Mouse (Mus musculus) heart, embryonic 15.5 days (tissue): ENCODE results near the gene Mpzl1. TPM values are rescaled to one million over a fixed set of nuclear protein-coding genes. Genes with fewer than 3 reads are reported as not detected.

Source experiments
- ATAC-seq: fragments of 200-750 bp; cut with Nextera tagmentation; replicated peaks from 2 replicates; pipeline ENCODE4 v1.8.0; 2017; ENCODE audit warnings: low read depth, moderate TSS enrichment; ENCODE audit not compliant: insufficient number of reproducible peaks, insufficient read depth, low FRiP score
- H3K27ac ChIP-seq: fragments of 300-500 bp; sonication (generic); 2 replicates; pipeline ENCODE4 v1.5.1; 2015; ENCODE audit warnings: mild to moderate bottlenecking, inconsistent platforms
- H3K27me3 ChIP-seq: fragments of 300-500 bp; sonication (generic); 2 replicates; pipeline ENCODE4 v1.6.1; 2015; ENCODE audit warnings: inconsistent platforms
- H3K36me3 ChIP-seq: fragments of 300-500 bp; sonication (generic); 2 replicates; pipeline ENCODE4 v1.6.1; 2015; ENCODE audit warnings: mild to moderate bottlenecking, inconsistent platforms
- H3K4me1 ChIP-seq: fragments of 300-500 bp; sonication (generic); replicated peaks from 2 replicates; pipeline ENCODE4 v1.6.1; 2015; ENCODE audit warnings: inconsistent platforms
- H3K4me2 ChIP-seq: fragments of 300-500 bp; sonication (generic); 2 replicates; pipeline ENCODE4 v1.6.1; 2015; ENCODE audit warnings: inconsistent platforms, mild to moderate bottlenecking, moderate library complexity
- H3K4me3 ChIP-seq: fragments of 300-500 bp; sonication (generic); 2 replicates; pipeline ENCODE4 v1.5.1; 2015; ENCODE audit warnings: mild to moderate bottlenecking, inconsistent platforms
- H3K9ac ChIP-seq: fragments of 300-500 bp; sonication (generic); 2 replicates; pipeline ENCODE4 v1.6.1; 2015; ENCODE audit warnings: mild to moderate bottlenecking, inconsistent platforms
- H3K9me3 ChIP-seq: fragments of 300-500 bp; sonication (generic); replicated peaks from 2 replicates; pipeline ENCODE4 v1.6.1; 2016; ENCODE audit warnings: inconsistent platforms
- WGBS: fragments of 180-500 bp; shearing (Covaris S2); methylation state at CpG from one replicate; pipeline ENCODE4 v1.1.7; 2015; ENCODE audit warnings: mixed read lengths; 5-methylcytosine and 5-hydroxymethylcytosine counted together
- polyA plus RNA-seq: library from polyadenylated mRNA; unstranded; fragments of >200 nt; fragmentation: Nextera tagmentation; extraction: Ambion mirVana; gene quantifications from 2 replicates; pipeline ENCODE4 v1.2.1, GENCODE M21; 2015

The Mpzl1 gene
- polyA plus RNA-seq, 1 experiment from 2014 or later = 89.9 TPM

- Histone ChIP-seq H3K9me3 (no peaks in the 10 kb centered on the region), H3K36me3 (peaks cover 19% of the 10 kb centered on the region), H3K4me3 (no peak overlapping the region), H3K9ac (no peak overlapping the region), H3K27me3 (no peaks in the 10 kb centered on the region), H3K27ac (peak overlapping the region; percentile 17; the same call in 1 of the 2 replicates), H3K4me2 (no peak overlapping the region), H3K4me1 (peaks cover 45% of the 10 kb centered on the region)
- no peak for ATAC-seq
- WGBS = 63% methylated on average over 14 of the region's 14 CpGs
Observed at GRCm38 (mm10) chr1:165592295-165593082, 41.8 kb downstream of the Mpzl1 start.

GRCm38 (mm10) chr1:165590760-165591159 lies 43.6 kb downstream of the Mpzl1 start:
- Histone ChIP-seq H3K27me3 (no peaks in the 10 kb centered on the region), H3K9me3 (no peaks in the 10 kb centered on the region), H3K36me3 (peaks cover 19% of the 10 kb centered on the region; the same call in 1 of the 2 replicates), H3K4me1 (peaks cover 53% of the 10 kb centered on the region), H3K9ac (no peak overlapping the region), H3K4me2 (no peak overlapping the region), H3K4me3 (no peak overlapping the region), H3K27ac (peak overlapping the region; percentile 78)
- WGBS = 48% methylated on average over 8 of the region's 8 CpGs
- ATAC-seq = peak; percentile 7; the same call in 1 of the 2 replicates

- WGBS = 23% methylated on average over 10 of the region's 10 CpGs
- Histone ChIP-seq H3K36me3 (peaks cover 18% of the 10 kb centered on the region; the same call in 1 of the 2 replicates), H3K9me3 (no peaks in the 10 kb centered on the region), H3K4me1 (peaks cover 60% of the 10 kb centered on the region), H3K4me2 (peak overlapping the region; percentile 20; the same call in 1 of the 2 replicates), H3K27ac (peak overlapping the region; percentile 78), H3K4me3 (no peak overlapping the region), H3K27me3 (no peaks in the 10 kb centered on the region), H3K9ac (no peak overlapping the region)
- peak; percentile 66 for ATAC-seq
Observed at GRCm38 (mm10) chr1:165589280-165590048, 44.9 kb downstream of the Mpzl1 start.

- 26% methylated on average over 8 of the region's 8 CpGs for WGBS
- no peaks in the 10 kb centered on the region for H3K27me3 ChIP-seq
- no peak overlapping the region for H3K4me3 ChIP-seq
- ATAC-seq = no peak
- H3K9ac ChIP-seq = no peak overlapping the region
- H3K4me1 ChIP-seq = peaks cover 60% of the 10 kb centered on the region
- H3K27ac ChIP-seq = peak overlapping the region; percentile 16; the same call in 1 of the 2 replicates
- no peaks in the 10 kb centered on the region for H3K9me3 ChIP-seq
- peaks cover 7% of the 10 kb centered on the region; the same call in 1 of the 2 replicates for H3K36me3 ChIP-seq
- no peak overlapping the region for H3K4me2 ChIP-seq
Observed at GRCm38 (mm10) chr1:165587845-165588244, 46.5 kb downstream of the Mpzl1 start.

GRCm38 (mm10) chr1:165586366-165586765 lies 48.0 kb downstream of the Mpzl1 start:
- Histone ChIP-seq H3K9ac (no peak overlapping the region), H3K4me2 (no peak overlapping the region)

GRCm38 (mm10) chr1:165585389-165586104 lies 48.8 kb downstream of the Mpzl1 start:
- Histone ChIP-seq H3K27ac (peak overlapping the region; percentile 55), H3K4me2 (no peak overlapping the region), H3K9ac (no peak overlapping the region), H3K27me3 (no peaks in the 10 kb centered on the region), H3K9me3 (no peaks in the 10 kb centered on the region), H3K4me3 (no peak overlapping the region), H3K36me3 (no peaks in the 10 kb centered on the region), H3K4me1 (peaks cover 45% of the 10 kb centered on the region)
- WGBS = 57% methylated on average over 14 of the region's 14 CpGs
- ATAC-seq = 0 out of 2 replicates have a peak, but pooled peaks have one; percentile 34

More at GRCm38 (mm10) chr1:165586366-165586765, 48.0 kb downstream of the Mpzl1 start:
- Histone ChIP-seq H3K27ac (no peak overlapping the region), H3K4me3 (no peak overlapping the region), H3K36me3 (no peaks in the 10 kb centered on the region), H3K4me1 (peaks cover 53% of the 10 kb centered on the region), H3K27me3 (no peaks in the 10 kb centered on the region), H3K9me3 (no peaks in the 10 kb centered on the region)
- ATAC-seq = no peak
- 55% methylated on average over 1 of the region's 1 CpGs for WGBS

- Histone ChIP-seq H3K4me1 (peaks cover 26% of the 10 kb centered on the region), H3K9ac (no peak overlapping the region), H3K36me3 (no peaks in the 10 kb centered on the region), H3K4me3 (no peak overlapping the region), H3K9me3 (no peaks in the 10 kb centered on the region), H3K27me3 (no peaks in the 10 kb centered on the region), H3K4me2 (no peak overlapping the region), H3K27ac (no peak overlapping the region)
- no peak for ATAC-seq
- WGBS = 25% methylated on average over 12 of the region's 12 CpGs
Observed at GRCm38 (mm10) chr1:165583529-165584184, 50.7 kb downstream of the Mpzl1 start.

- no peaks in the 10 kb centered on the region for H3K27me3 ChIP-seq
- no peak overlapping the region for H3K4me2 ChIP-seq
- H3K4me1 ChIP-seq = peaks cover 10% of the 10 kb centered on the region
- H3K4me3 ChIP-seq = no peak overlapping the region
- H3K27ac ChIP-seq = no peak overlapping the region
- no peak overlapping the region for H3K9ac ChIP-seq
- 42% methylated on average over 3 of the region's 3 CpGs for WGBS
- H3K36me3 ChIP-seq = no peaks in the 10 kb centered on the region
- ATAC-seq = no peak
- no peaks in the 10 kb centered on the region for H3K9me3 ChIP-seq
Observed at GRCm38 (mm10) chr1:165581255-165581654, 53.1 kb downstream of the Mpzl1 start.

GRCm38 (mm10) chr1:165579332-165579731 lies 55.0 kb downstream of the Mpzl1 start:
- H3K36me3 ChIP-seq = no peaks in the 10 kb centered on the region
- 55% methylated on average over 5 of the region's 5 CpGs for WGBS
- H3K27me3 ChIP-seq = no peaks in the 10 kb centered on the region
- no peak overlapping the region for H3K27ac ChIP-seq
- no peaks in the 10 kb centered on the region for H3K9me3 ChIP-seq
- no peaks in the 10 kb centered on the region for H3K4me1 ChIP-seq
- H3K9ac ChIP-seq = no peak overlapping the region
- ATAC-seq = no peak
- no peak overlapping the region for H3K4me3 ChIP-seq
- H3K4me2 ChIP-seq = no peak overlapping the region

- Histone ChIP-seq H3K36me3 (no peaks in the 10 kb centered on the region), H3K27me3 (no peaks in the 10 kb centered on the region), H3K27ac (no peak overlapping the region), H3K4me3 (no peak overlapping the region), H3K4me2 (no peak overlapping the region), H3K4me1 (no peaks in the 10 kb centered on the region), H3K9me3 (no peaks in the 10 kb centered on the region), H3K9ac (no peak overlapping the region)
- 64% methylated on average over 9 of the region's 9 CpGs for WGBS
- no peak for ATAC-seq
Observed at GRCm38 (mm10) chr1:165576459-165577112, 57.8 kb downstream of the Mpzl1 start.
